Mouse (Mus musculus) embryonic fibroblast, embryonic 13.5 days (primary cell): Measurements from ENCODE around the gene Arfgap2.
A peak's percentile ranks its signal among the peaks of the same experiment; 100 is the strongest.

Source experiments
- CTCF ChIP-seq: IDR thresholded peaks from 2 replicates; pipeline ENCODE4 v1.5.1; 2011; ENCODE audit warnings: mild to moderate bottlenecking, control low read depth, low read length, moderate library complexity, borderline replicate concordance; ENCODE audit not compliant: insufficient read depth
- POLR2A ChIP-seq: IDR thresholded peaks from 2 replicates; pipeline ENCODE4 v1.6.1; 2011; ENCODE audit warnings: low read depth, mild to moderate bottlenecking, control low read depth, low read length, moderate library complexity

GRCm38 (mm10) chr2:91278749-91279371, 14.1 kb downstream of the Arfgap2 start:
- TF ChIP-seq CTCF, result peak; percentile 69; the same call in 1 of the 2 replicates
- TF ChIP-seq POLR2A, result no peak
